Mouse (Mus musculus): ENCODE data around the gene Hspbp1.

The Hspbp1 gene

GRCm38 (mm10) chr7:4666871-4667270 lies 18.0 kb downstream of the Hspbp1 start:
- no peak for DNase-seq (ENCODE audit: low spot score)

- no peak for DNase-seq (ENCODE audit: low spot score)
These were observed 21.1 kb downstream of the Hspbp1 start for GRCm38 (mm10) chr7:4663742-4664141.

GRCm38 (mm10) chr7:4663179-4663578 lies 21.7 kb downstream of the Hspbp1 start:
- no peak for DNase-seq (ENCODE audit: low spot score)

- DNase-seq (ENCODE audit: low spot score), result no peak
These were observed 24.9 kb downstream of the Hspbp1 start for GRCm38 (mm10) chr7:4659911-4660443.

GRCm38 (mm10) chr7:4658912-4659551 lies 25.8 kb downstream of the Hspbp1 start, which contains the start of gene Ppp6r1:
Gene Ppp6r1 (minus strand): TSS chr7:4659019.
- DNase-seq (ENCODE audit: low spot score), result peak; percentile 97

DNA sequence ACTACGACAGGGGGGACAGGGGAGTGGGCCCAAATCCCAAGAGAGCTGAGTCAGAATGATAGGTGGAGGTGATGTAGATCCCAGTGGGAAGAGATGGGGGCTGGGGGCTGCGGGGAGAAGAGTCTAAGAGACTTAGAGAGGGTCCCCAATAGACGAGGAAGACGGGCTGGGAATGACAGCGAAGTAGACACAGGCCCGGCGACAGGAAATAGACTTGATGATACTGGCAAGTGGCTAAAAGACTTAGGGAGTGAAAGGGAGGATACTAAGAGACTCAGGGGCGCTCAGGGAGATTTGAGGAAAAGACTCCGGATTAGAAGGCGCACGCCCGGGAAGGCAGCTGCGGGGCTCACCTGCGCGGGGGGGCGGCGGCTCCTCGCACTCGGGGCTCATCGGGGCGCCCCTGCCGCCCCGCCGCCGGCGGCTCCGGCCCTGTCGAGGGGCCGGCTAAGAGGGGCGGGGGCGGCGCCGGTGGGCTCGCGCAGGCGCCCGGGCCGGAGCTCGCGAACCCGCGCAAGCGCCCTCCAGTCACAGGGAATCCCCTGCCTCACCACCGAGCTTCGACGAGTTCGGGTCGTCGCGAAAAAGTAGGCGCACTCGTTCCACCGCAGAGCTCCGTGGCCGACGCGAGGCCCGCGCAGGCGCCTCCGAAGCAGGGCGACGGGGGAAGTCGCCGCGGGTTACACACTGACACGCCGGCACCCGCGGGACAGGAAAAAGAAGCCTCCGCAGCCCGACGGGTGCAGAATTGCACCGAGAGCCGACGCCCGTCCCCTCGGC lies 26.6 kb downstream of the Hspbp1 start:
- no peak for DNase-seq (ENCODE audit: low spot score)

- peak; percentile 48 for DNase-seq (ENCODE audit: low spot score)
These were observed 27.2 kb downstream of the Hspbp1 start for GRCm38 (mm10) chr7:4657521-4658127.

DNA sequence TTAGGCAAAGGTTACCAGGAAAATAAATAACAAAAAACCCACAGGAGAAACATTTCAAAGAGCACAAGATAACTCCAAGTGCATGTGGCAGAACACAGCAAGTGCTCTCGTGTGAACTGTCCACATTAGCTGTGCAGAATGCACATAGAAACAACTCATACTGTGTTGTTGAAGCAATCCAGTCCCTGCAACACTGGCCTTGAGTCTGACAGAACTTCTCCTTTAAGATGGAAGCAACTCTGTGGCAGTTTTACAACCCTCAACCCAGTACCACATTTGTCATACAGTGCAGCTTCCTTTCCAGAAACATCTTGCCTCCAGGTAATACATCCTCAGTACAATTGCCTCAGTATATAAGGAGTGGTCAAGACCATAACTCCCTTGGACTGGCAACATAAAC lies 28.1 kb downstream of the Hspbp1 start:
- DNase-seq (ENCODE audit: low spot score), result no peak

DNA sequence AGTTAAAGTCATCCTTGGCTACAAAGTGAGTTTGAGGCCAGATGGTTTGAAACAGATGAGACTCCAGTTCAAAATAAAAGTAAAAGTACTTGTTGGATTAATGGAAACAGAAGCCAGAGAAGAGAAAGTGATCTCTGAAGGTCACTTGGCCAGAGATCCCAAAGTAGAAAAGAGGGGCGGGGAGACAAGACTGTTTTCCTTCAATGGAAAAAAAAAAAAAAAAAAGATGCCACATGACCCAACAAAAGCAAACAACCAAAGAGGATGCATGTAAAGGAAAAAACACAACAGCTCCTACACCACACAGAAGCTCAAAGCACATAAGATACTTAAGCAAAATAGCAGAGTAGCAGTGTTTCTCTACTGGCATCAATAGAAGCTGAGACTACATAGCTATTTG lies 29.0 kb downstream of the Hspbp1 start:
- no peak for DNase-seq (ENCODE audit: low spot score)

GRCm38 (mm10) chr7:4655393-4655792 lies 29.5 kb downstream of the Hspbp1 start:
- DNase-seq (ENCODE audit: low spot score), result no peak

DNA sequence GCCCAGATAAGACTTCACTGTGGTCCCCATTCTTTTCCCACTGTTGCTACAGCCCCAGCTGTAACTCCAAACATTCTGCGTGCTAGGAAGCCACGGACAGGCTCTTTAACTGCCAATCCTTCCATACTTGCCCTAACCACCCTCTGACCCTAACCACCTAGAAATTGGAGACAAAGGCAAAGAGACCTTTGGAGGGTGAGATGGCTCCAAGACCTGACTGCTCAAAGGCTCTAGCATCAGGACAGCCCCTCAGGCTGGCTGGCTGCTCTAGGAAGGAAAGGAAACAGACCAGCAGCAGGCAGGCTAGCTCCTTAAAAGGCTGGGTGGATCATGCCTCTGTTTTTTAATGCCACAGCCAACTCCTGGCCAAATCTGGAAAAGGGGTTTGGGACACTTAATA lies 30.6 kb downstream of the Hspbp1 start:
- no peak for DNase-seq (ENCODE audit: low spot score)

DNA sequence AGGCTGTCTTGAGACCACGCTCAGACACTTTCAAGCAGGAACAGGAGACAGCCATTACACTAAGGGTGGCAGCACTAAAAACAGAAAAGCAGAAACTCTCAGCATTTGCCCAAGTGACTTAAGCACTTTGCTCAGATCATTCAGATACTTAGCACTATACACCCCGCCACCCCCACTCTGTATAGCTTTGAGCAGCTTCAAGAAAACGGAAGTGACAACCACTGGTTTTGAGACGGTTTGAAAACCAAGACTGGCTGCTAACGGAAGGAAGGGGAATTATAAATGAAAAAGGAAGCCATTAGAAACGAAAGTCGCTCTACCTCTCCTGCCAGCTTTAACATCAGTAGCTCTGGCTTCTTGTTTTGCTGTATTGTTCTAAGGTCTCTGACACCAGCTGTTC lies 31.1 kb downstream of the Hspbp1 start:
- peak; percentile 73 for DNase-seq (ENCODE audit: low spot score)

GRCm38 (mm10) chr7:4653351-4653750 lies 31.5 kb downstream of the Hspbp1 start:
- DNase-seq (ENCODE audit: low spot score), result no peak

DNA sequence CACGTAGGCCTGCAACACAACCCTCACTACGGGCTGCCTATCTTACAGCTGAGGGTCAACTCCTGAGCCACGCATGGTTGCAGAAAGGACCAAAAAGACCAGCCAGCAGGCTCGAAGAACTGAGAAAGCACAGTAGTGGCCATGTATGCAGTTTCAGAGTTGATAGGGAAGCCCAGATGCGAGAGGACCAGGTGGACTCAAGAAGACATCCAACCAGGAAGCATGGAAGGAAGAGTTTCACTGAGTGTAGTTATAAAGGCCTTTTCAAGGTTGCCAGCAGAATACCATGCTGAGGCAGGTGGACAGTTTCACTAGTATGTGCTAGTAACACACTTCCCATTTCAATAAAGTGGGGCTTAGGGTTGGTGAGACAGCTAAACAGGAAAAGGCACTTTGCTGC lies 32.1 kb downstream of the Hspbp1 start:
- no peak for DNase-seq (ENCODE audit: low spot score)

DNA sequence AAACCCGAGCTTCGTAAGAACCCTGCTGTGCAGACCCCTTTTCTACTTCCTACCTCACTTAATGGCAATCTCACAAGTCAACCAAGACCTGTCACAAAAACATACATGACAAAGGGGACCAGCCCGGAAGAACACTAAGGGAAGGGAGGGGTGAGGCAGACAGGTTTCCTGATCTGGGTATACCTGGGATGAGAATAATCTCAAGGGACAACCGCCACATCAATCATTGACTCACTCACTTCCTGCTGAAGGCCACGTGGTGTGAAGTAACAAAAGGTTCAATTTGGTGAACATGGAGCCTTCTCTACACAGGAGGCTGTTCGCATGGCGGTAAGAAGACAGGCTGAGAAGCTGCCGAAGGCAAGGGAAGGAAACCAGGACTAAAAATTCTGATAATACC lies 33.3 kb downstream of the Hspbp1 start:
- no peak for DNase-seq (ENCODE audit: low spot score)

GRCm38 (mm10) chr7:4647992-4648391 lies 36.9 kb downstream of the Hspbp1 start:
- no peak for DNase-seq (ENCODE audit: low spot score)

DNA sequence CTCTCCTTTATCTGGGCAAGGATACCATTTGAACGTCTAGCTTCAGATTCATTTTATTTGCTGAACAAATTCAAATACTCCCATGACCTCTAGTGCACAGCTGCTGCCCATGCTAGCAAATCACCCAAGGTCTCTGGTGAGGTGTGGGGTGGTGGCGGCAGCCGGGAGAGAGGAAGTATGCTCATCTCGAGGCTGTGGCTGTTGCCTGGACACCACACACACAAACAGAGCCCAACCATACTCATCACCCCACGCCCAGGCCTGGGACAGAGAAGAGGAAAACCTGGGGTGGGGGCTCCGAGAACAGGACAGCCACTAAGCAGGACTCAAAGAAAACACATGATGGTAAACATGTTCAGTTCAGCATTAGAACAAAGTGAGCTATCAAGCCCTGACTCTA lies 37.6 kb downstream of the Hspbp1 start:
- peak; percentile 75 for DNase-seq (ENCODE audit: low spot score)

DNA sequence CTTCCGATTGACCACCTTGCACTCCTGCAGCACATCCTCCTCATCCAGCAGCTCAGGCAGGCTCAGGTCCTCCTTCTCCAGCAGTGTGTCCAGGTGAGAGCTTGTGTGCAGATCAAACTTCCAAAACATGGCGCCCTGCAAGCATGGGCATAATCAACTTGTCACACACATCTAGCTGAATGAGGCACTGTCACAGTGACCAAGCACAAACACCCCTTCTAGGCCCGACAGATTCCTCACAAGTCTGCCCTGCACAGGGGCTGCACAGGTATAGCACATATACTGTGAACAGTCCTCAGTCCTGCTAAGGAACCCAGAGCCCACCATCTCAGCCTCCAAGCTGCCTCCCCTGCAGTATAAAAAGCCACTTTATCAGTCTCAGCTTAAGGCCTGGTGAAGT lies 38.1 kb downstream of the Hspbp1 start:
- DNase-seq (ENCODE audit: low spot score), result no peak

GRCm38 (mm10) chr7:4643225-4643624 lies 41.6 kb downstream of the Hspbp1 start:
- no peak for DNase-seq (ENCODE audit: low spot score)

DNA sequence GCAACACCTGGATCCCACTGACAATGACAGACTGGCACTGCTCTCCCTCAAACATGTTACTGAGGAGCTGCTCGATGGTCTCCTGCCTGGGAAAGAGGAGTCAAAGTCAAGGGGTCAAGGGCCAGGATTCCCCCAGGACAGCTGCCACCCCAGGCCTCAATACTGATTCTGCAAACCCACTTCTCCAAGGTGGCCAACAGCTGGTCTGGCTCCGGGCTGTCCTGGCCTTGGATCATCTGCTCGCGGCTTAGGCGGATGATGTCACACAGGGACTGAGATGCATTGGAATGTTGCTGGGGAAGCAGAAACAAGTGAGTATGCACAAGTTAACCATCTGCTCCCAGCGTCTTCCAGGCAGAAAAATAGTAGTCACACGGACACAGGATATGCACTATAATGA lies 42.9 kb downstream of the Hspbp1 start:
- no peak for DNase-seq (ENCODE audit: low spot score)

DNA sequence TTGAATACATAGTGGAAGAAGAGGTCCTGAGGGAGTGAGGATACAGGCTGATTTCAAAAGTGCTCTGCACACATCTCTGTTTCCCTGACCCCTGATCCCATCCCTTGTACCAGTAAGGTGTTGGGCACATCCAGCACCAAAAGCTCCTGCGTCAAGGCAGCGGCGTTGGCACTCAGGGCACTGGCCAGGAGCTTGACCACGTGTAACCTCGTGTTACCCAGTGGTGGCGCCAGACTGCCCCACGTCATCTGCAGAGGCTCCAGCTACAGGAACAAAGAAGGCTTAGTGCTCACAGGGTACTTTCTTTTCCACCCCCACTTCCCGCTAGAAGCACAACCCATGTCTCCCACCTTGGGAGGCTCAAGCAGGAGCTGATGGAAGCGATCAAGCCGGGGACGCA lies 43.7 kb downstream of the Hspbp1 start:
- DNase-seq (ENCODE audit: low spot score), result no peak

GRCm38 (mm10) chr7:4636179-4636578 lies 48.7 kb downstream of the Hspbp1 start:
- DNase-seq (ENCODE audit: low spot score), result no peak

GRCm38 (mm10) chr7:4631031-4631430 lies 53.8 kb downstream of the Hspbp1 start, which contains the start of gene Tmem86b:
Gene Tmem86b (minus strand): TSS chr7:4631422.
- no peak for DNase-seq (ENCODE audit: low spot score)

All from lung, postnatal 25 days (tissue).